Mouse (Mus musculus): Measurements from ENCODE around the gene Spam1. TPM values are rescaled to one million over a fixed set of nuclear protein-coding genes. Genes with fewer than 3 reads are reported as not detected.

Spam1 gene
- not detected in 2 replicates for polyA plus RNA-seq (2015; fragmentation: Nextera tagmentation; extraction: Ambion mirVana)

GRCm38 (mm10) chr6:24790888-24791287, at the start of gene Spam1:
Spam1 (plus strand) TSS chr6:24791188.
- no peaks in the 10 kb centered on the region for H3K27me3 ChIP-seq
- H3K4me1 ChIP-seq (replicated peaks): no peaks in the 10 kb centered on the region
- no peak within 1 kb of the TSS for H3K4me3 ChIP-seq
- H3K27ac ChIP-seq (replicated peaks): no peak within 1 kb of the TSS
- no peak within 1 kb of the TSS for H3K4me2 ChIP-seq
- no peaks in the 10 kb centered on the region for H3K36me3 ChIP-seq
- no peak for ATAC-seq (ENCODE audit: low read depth)
- no peaks in the 10 kb centered on the region for H3K9me3 ChIP-seq
- H3K9ac ChIP-seq: no peak within 1 kb of the TSS

GRCm38 (mm10) chr6:24748029-24748428, 43.0 kb upstream of the Spam1 start, which contains the start of gene Hyal4:
Hyal4 (plus strand) TSS chr6:24748329.
- Histone ChIP-seq H3K36me3 (no peaks in the 10 kb centered on the region), H3K4me1 (replicated peaks) (no peaks in the 10 kb centered on the region), H3K4me3 (no peak within 1 kb of the TSS), H3K4me2 (no peak within 1 kb of the TSS), H3K9me3 (no peaks in the 10 kb centered on the region), H3K27me3 (no peaks in the 10 kb centered on the region), H3K27ac (replicated peaks) (no peak within 1 kb of the TSS), H3K9ac (no peak within 1 kb of the TSS)
- ATAC-seq (ENCODE audit: low read depth): no peak
- WGBS: 88% methylated on average over 4 of the region's 4 CpGs

GRCm38 (mm10) chr6:24759281-24759680, 31.7 kb upstream of the Spam1 start:
- no peak overlapping the region for H3K4me3 ChIP-seq
- WGBS: 90% methylated on average over 3 of the region's 3 CpGs
- no peak overlapping the region for H3K9ac ChIP-seq
- no peak for ATAC-seq (ENCODE audit: low read depth)
- H3K36me3 ChIP-seq: no peaks in the 10 kb centered on the region
- H3K27ac ChIP-seq (replicated peaks): no peak overlapping the region
- no peaks in the 10 kb centered on the region for H3K4me1 ChIP-seq (replicated peaks)
- H3K27me3 ChIP-seq: no peaks in the 10 kb centered on the region
- 0 out of 2 replicates have a peak, but pooled peaks cover 3% of the 10 kb centered on the region for H3K9me3 ChIP-seq
- no peak overlapping the region for H3K4me2 ChIP-seq

GRCm38 (mm10) chr6:24766261-24766660, 24.7 kb upstream of the Spam1 start:
- ATAC-seq (ENCODE audit: low read depth): no peak
- 86% methylated on average over 2 of the region's 2 CpGs for WGBS
- H3K4me3 ChIP-seq: no peak overlapping the region

GRCm38 (mm10) chr6:24779182-24779581, 11.8 kb upstream of the Spam1 start:
- no peak overlapping the region for H3K4me3 ChIP-seq
- 61% methylated on average over 2 of the region's 2 CpGs for WGBS
- H3K4me2 ChIP-seq: no peak overlapping the region
- H3K4me1 ChIP-seq (replicated peaks): no peaks in the 10 kb centered on the region
- ATAC-seq (ENCODE audit: low read depth): no peak
- no peak overlapping the region for H3K9ac ChIP-seq
- no peaks in the 10 kb centered on the region for H3K27me3 ChIP-seq
- H3K36me3 ChIP-seq: no peaks in the 10 kb centered on the region
- H3K27ac ChIP-seq (replicated peaks): no peak overlapping the region
- H3K9me3 ChIP-seq: no peaks in the 10 kb centered on the region

More at GRCm38 (mm10) chr6:24766261-24766660, 24.7 kb upstream of the Spam1 start:
- no peaks in the 10 kb centered on the region for H3K36me3 ChIP-seq
- no peaks in the 10 kb centered on the region for H3K9me3 ChIP-seq
- H3K27me3 ChIP-seq: no peaks in the 10 kb centered on the region
- H3K4me1 ChIP-seq (replicated peaks): no peaks in the 10 kb centered on the region
- H3K4me2 ChIP-seq: no peak overlapping the region
- no peak overlapping the region for H3K9ac ChIP-seq
- H3K27ac ChIP-seq (replicated peaks): no peak overlapping the region

- Histone ChIP-seq H3K9me3 (no peaks in the 10 kb centered on the region), H3K27ac (replicated peaks) (no peak overlapping the region), H3K4me2 (no peak overlapping the region), H3K27me3 (no peaks in the 10 kb centered on the region), H3K4me1 (replicated peaks) (no peaks in the 10 kb centered on the region), H3K4me3 (no peak overlapping the region), H3K9ac (no peak overlapping the region), H3K36me3 (no peaks in the 10 kb centered on the region)
- 45% methylated on average over 2 of the region's 2 CpGs for WGBS
- ATAC-seq (ENCODE audit: low read depth): no peak
Measured at GRCm38 (mm10) chr6:24822070-24822469, 31.1 kb downstream of the Spam1 start.

Other genes starting within 250 kb of the Spam1 start
- gene Lmod2, start 193.4 kb upstream of the Spam1 start, polyA plus RNA-seq (2015; fragmentation: Nextera tagmentation; extraction: Ambion mirVana): 0.15 and 0.19 TPM in 2 replicates
- 50.1 and 63.0 TPM in 2 replicates for gene Wasl, start 126.2 kb upstream of the Spam1 start, polyA plus RNA-seq (2015; fragmentation: Nextera tagmentation; extraction: Ambion mirVana)
- not detected in 2 replicates for gene Hyal6, start 57.9 kb upstream of the Spam1 start, polyA plus RNA-seq (2015; fragmentation: Nextera tagmentation; extraction: Ambion mirVana)
- not detected in 2 replicates for gene Hyal4, start 42.9 kb upstream of the Spam1 start, polyA plus RNA-seq (2015; fragmentation: Nextera tagmentation; extraction: Ambion mirVana)
- not detected in 2 replicates for gene Hyal5, start 66.8 kb downstream of the Spam1 start, polyA plus RNA-seq (2015; fragmentation: Nextera tagmentation; extraction: Ambion mirVana)
- gene Tmem229a, start 165.1 kb downstream of the Spam1 start, polyA plus RNA-seq (2015; fragmentation: Nextera tagmentation; extraction: Ambion mirVana): 3.9 and 4.5 TPM in 2 replicates

Measured in neural tube, embryonic 13.5 days (tissue).